Mouse (Mus musculus) cerebellum, adult 2 months (tissue): ENCODE results near the gene Rbks. TPM values are rescaled to one million over a fixed set of nuclear protein-coding genes. Genes with fewer than 3 reads are reported as not detected.

Source experiments
- DNase-seq, 2 experiments: peaks; one replicate each; pipeline ENCODE4 v3.0.0; 2021
- H3K27ac ChIP-seq: fragments of 200-500 bp; 2 replicates; pipeline ENCODE4 v1.5.1; 2012; ENCODE audit warnings: low read length, control low read depth, inconsistent platforms; ENCODE audit not compliant: insufficient read depth
- H3K27me3 ChIP-seq: fragments of 200-500 bp; 2 replicates; pipeline ENCODE4 v1.6.1; 2012; ENCODE audit warnings: inconsistent platforms, mild to moderate bottlenecking, low read length, moderate library complexity; ENCODE audit not compliant: control insufficient read depth, insufficient read depth
- H3K4me1 ChIP-seq: fragments of 200-500 bp; 2 replicates; pipeline ENCODE4 v1.6.1; 2011; ENCODE audit warnings: low read length; ENCODE audit not compliant: control insufficient read depth, insufficient read depth
- H3K4me3 ChIP-seq: fragments of 200-500 bp; replicated peaks from 2 replicates; pipeline ENCODE3; 2011; ENCODE audit warnings: mild to moderate bottlenecking, low read depth, low read length, control low read depth; ENCODE audit not compliant: insufficient read depth
- CTCF ChIP-seq: fragments of 200-500 bp; IDR thresholded peaks from 2 replicates; pipeline ENCODE4 v1.5.1; 2011; ENCODE audit warnings: low read depth, mild to moderate bottlenecking, control low read depth, low read length, moderate library complexity, borderline replicate concordance; ENCODE audit not compliant: insufficient read depth
- POLR2A ChIP-seq: fragments of 200-500 bp; IDR thresholded peaks from 2 replicates; pipeline ENCODE4 v1.6.1; 2011; ENCODE audit warnings: low read length, control low read depth, borderline replicate concordance; ENCODE audit not compliant: insufficient read depth
- WGBS: fragments of 180-500 bp; shearing (Covaris S2); methylation state at CpG from one replicate; pipeline ENCODE4 v1.1.7; 2018; 5-methylcytosine and 5-hydroxymethylcytosine counted together
- polyA plus RNA-seq: library from polyadenylated mRNA; depleted of rRNA; stranded (reverse); fragments of >200 nt; gene quantifications from 2 replicates; pipeline ENCODE4 v1.2.3, GENCODE M21; 2012; rRNA removed

Gene Rbks
- polyA plus RNA-seq, 1 experiment = 4.4 TPM

- Histone ChIP-seq H3K27ac (no peak overlapping the region), H3K4me1 (no peaks in the 10 kb centered on the region), H3K27me3 (no peaks in the 10 kb centered on the region), H3K4me3 (no peak overlapping the region)
- DNase-seq = no peak
- 91% methylated on average over 4 of the region's 4 CpGs for WGBS
- no peak for TF ChIP-seq POLR2A
- TF ChIP-seq CTCF = no peak
Measured at GRCm38 (mm10) chr5:31585526-31585925, 111.9 kb downstream of the Rbks start.

GRCm38 (mm10) chr5:31583261-31583660 is 114.2 kb downstream of the Rbks start:
- no peaks in the 10 kb centered on the region for H3K27me3 ChIP-seq
- no peaks in the 10 kb centered on the region for H3K4me1 ChIP-seq
- no peak overlapping the region for H3K27ac ChIP-seq
- no peak for DNase-seq
- TF ChIP-seq CTCF (no peak), POLR2A (no peak)
- no peak overlapping the region for H3K4me3 ChIP-seq
- WGBS = 61% methylated on average over 2 of the region's 2 CpGs

- DNase-seq = no peak
- TF ChIP-seq POLR2A (no peak), CTCF (no peak)
- Histone ChIP-seq H3K27ac (no peak overlapping the region), H3K4me1 (no peaks in the 10 kb centered on the region), H3K27me3 (no peaks in the 10 kb centered on the region), H3K4me3 (no peak overlapping the region)
- 34% methylated on average over 3 of the region's 3 CpGs for WGBS
Measured at GRCm38 (mm10) chr5:31581932-31582331, 115.5 kb downstream of the Rbks start.

GRCm38 (mm10) chr5:31581263-31581662 is 116.2 kb downstream of the Rbks start:
- Histone ChIP-seq H3K27ac (no peak overlapping the region), H3K4me1 (no peaks in the 10 kb centered on the region), H3K27me3 (no peaks in the 10 kb centered on the region), H3K4me3 (no peak overlapping the region)
- WGBS = 61% methylated on average over 6 of the region's 6 CpGs
- TF ChIP-seq POLR2A (no peak), CTCF (no peak)
- DNase-seq = no peak

- 60% methylated on average over 7 of the region's 7 CpGs for WGBS
- H3K4me3 ChIP-seq = no peak overlapping the region
- H3K27ac ChIP-seq = no peak overlapping the region
- TF ChIP-seq POLR2A (no peak), CTCF (no peak)
- H3K4me1 ChIP-seq = peaks cover 2% of the 10 kb centered on the region; the same call in 1 of the 2 replicates
- H3K27me3 ChIP-seq = no peaks in the 10 kb centered on the region
- DNase-seq = no peak
Measured at GRCm38 (mm10) chr5:31576539-31576975, 120.9 kb downstream of the Rbks start.

Other genes starting within 250 kb of the Rbks start
- gene Zfp512, start 245.2 kb downstream of the Rbks start, polyA plus RNA-seq = 46.1 and 46.3 TPM in 2 replicates
- gene 4930548H24Rik, start 211.9 kb downstream of the Rbks start, polyA plus RNA-seq = not detected in 2 replicates
- gene Gpn1, start 202.9 kb downstream of the Rbks start, polyA plus RNA-seq = 24.8 and 26.7 TPM in 2 replicates
- 25.0 and 26.3 TPM in 2 replicates for gene Slc4a1ap, start 170.6 kb downstream of the Rbks start, polyA plus RNA-seq
- gene Supt7l, start 169.8 kb downstream of the Rbks start, polyA plus RNA-seq = 17.1 and 17.9 TPM in 2 replicates
- gene Mrpl33, start 100.7 kb downstream of the Rbks start, polyA plus RNA-seq = 80.4 and 81.9 TPM in 2 replicates
- gene Babam2, start 57 bp upstream of the Rbks start, polyA plus RNA-seq = 42.8 and 43.5 TPM in 2 replicates